In the genomic region with DNA sequence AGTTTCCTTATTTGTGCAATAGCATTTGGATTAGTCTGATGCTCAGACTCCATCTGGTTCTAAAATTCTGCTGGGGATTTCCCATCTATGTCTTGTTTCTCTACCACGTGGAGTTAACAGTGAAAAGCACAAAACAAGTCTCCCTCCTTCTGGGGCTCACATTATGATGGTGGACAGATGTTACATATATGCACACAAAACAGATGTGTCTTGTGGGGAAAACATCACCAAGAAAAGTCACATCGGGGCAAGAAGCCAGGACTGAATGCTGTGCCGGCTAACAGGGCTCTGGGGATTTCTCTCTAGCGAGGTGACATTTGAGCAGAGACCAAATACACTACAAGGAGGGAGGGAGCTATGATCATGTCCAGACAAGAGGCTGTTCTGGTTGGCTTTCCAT, we compare ENCODE assay signal across 14 mouse cellular contexts. TPM values are rescaled to one million over a fixed set of nuclear protein-coding genes. Genes with fewer than 3 reads are reported as not detected.
DNase-seq lines count a peak whose midpoint lies in the region; ATAC-seq lines count a peak whose summit lies in the region.
"Had no signal": no experiment of that assay in that cellular context is flagged by ENCODE, and none has a peak within 500 bp of the region (broad histone marks: within the 10 kb centered on the region; RNA-seq: fewer than 3 reads in every experiment).

No protein-coding gene starts in this region.

- peak; percentile 61 for ATAC-seq in CD4-positive, CD25-positive, alpha-beta regulatory T cell, adult 4 months
- peak; percentile 40 for ATAC-seq in activated CD4-positive, CD25-positive, alpha-beta regulatory T cell, adult 4 months
- ATAC-seq in inflammation-experienced regulatory T-cells, adult 6 months = peak; percentile 66
- ATAC-seq: midbrain, embryonic 13.5 days had no signal

- peak; percentile 24 for DNase-seq in kidney, postnatal 10 days
- DNase-seq in kidney, adult 11 months = no peak
- DNase-seq in embryo, embryonic 9.5 days (ENCODE audit: extremely low spot score) = no peak
- DNase-seq in layer of hippocampus, postnatal 25 days (ENCODE audit: extremely low spot score in 1 of 2, low spot score in 1 of 2) = no peak
- DNase-seq: cerebellum, postnatal 36 days; kidney, adult 9 months; retina, postnatal 1 day had no signal

RNA-seq across cellular contexts. Expression of gene Il1r2, which starts 32.8 kb away (rescaled TPM):
- 100 to 1,000 TPM; 104 to 162 TPM for polyA plus RNA-seq in CD4-positive, CD25-positive, alpha-beta regulatory T cell, adult 4 months (2017; shearing (Covaris generic))
- polyA plus RNA-seq in activated CD4-positive, CD25-positive, alpha-beta regulatory T cell, adult 4 months (2017; shearing (Covaris generic)) = 100 to 1,000 TPM; 150 to 152 TPM
- 100 to 1,000 TPM; 110 to 229 (median 126) TPM for polyA plus RNA-seq in inflammation-experienced regulatory T-cells, adult 6 months (2017; shearing (Covaris generic))
- under 1 TPM in 1 of 2 experiments, not detected in 1; 0.52 TPM for total RNA-seq in layer of hippocampus, postnatal 25 days (2021)
- total RNA-seq: heart, adult 18-20 months; layer of hippocampus, adult 2 months; liver, adult 2 months had no signal
